Mouse (Mus musculus) frontal cortex, postnatal 14 days (tissue): ENCODE measurements around the gene Cyb561a3.

Experiments used
- DNase-seq, 2 experiments: peaks; one replicate each; pipeline ENCODE4 v3.0.0; 2022; ENCODE audit warnings: low spot score in 2 of 2

Gene Cyb561a3

DNA sequence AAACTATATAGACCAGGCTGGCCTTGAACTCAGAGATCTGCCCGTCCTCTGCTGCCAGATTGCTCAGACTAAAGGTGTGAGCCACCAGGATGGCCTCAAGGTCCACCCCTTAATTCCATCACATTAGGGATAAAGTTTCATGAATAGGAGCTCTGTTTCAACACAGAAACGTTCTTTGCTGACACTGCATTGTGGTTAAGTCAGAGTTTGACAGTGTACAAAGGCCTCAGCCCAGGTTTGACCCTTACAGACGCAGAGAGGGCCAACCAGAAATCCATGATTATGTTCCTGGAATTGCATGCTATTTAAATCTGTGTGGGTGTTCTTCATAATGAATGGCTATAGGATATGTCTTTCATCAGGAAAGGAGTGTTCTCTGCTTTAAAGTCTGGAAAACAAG, 13.3 kb downstream of the Cyb561a3 start:
- DNase-seq = no peak

DNA sequence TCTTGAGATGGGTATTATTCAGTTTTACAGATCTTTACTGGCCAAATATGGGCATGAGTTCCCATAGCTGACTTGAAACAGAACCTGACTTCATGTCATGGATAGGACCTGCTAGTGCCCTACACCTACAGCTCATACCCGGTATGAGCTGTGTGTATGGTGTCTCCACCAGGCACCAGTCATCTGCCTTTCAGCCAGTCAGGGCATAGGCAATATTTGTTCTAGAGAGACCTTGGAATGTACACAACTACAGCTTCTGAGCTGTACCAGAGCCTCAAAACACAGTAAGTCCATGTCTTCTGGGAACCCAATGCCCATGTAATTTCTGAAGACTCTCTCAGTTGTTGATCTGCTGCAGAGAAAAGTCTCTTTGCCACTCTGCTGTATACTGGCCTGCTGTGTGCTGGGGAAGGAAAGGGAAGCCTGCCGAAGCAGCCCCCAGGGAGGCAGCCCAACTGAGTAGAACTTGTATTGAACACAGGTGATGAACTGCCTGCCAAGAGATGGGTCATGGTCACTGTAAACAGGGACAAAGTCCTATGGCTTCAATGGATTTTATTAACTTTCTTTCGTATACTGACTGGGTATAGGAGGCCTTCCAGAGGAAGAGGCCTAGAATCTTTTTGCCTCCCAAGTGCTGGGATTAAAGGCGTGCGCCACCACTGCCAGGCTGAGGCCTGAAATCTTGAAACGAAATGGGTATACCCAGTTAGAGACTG, 14.8 kb downstream of the Cyb561a3 start:
- DNase-seq = no peak

DNA sequence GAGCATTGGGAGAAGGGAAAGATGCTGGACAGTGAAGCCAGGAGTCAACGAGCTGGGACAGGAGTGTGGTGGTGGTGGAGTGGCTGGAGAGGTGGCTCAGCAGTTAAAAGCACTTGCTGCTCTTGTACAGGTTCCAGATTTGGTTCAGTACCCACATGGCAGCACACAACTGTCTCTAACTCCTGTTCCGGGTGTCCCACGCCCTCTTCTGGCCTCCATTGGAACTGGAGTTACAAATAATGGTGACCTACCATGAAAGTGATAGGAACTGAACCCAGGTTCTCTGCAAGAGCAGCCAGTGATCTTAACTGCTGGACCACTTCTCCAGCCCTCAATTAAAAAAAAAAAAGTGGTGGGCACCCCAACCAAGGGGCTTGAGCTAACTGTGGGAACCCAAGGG, 21.2 kb downstream of the Cyb561a3 start:
- no peak for DNase-seq

DNA sequence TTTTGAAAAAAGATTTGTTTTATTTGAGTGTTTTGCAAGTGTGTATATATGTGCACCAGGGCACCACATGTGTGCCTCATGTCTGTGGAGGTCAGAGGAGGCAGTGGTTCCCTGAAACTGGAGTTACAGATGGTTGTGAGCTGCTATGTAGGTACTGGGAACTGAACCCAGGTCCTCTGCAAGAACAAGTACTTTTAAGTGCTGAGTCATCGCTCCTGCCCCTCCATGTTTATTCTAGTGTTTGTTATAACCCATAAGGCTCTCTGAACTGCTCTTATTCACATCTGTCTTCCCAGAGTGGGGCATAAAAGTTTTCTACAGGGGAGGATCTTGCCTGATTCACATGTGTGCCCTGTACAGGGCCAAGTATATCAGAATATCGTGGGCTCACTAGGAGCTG, 22.7 kb downstream of the Cyb561a3 start:
- no peak for DNase-seq

DNA sequence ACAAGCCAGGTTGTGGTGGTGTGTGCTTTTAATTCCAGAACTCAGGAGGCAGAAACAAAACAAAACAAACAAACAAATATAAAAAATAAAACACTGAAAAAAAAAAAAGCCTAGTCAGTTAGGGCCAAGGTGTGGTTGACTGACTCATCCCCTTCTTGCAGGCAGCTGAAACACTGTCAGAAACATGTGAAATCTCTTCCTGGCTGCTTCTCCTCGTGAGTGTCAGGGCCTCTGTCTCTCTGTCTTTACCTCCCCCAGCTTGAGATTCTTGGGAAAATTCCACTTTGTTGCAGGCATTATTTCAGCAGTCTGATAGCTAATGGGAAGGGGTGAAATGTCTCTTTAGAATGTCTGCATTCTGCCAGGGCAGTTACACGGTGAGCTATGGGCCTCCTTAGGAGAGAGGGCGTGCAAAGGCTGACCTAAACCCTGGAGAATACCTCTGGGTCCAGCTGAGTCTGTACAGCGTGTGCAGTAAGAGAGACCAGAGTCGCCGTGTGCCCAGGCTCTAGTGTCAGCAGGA, 25.3 kb downstream of the Cyb561a3 start:
- no peak for DNase-seq

DNA sequence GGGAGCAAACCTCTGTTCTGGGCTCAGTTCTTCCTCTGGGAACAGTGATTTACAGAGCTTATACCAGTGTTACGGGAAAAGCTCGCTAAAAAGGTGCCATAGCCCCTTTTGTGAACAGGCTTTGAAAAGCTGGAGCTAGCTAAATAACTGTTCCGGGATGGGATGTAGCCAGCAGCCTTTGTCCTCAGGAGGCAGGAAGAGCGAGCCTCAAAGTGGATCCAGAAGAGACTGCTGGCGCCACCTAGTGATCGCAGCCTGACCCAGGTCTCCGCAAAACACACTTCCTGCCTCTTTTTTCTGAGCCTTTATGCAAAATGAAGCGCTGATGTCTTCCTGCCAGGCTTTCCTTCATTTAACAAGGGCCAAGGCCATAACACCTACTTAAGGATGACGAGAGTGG, 25.8 kb downstream of the Cyb561a3 start:
- DNase-seq = peak; percentile 66 to 80

DNA sequence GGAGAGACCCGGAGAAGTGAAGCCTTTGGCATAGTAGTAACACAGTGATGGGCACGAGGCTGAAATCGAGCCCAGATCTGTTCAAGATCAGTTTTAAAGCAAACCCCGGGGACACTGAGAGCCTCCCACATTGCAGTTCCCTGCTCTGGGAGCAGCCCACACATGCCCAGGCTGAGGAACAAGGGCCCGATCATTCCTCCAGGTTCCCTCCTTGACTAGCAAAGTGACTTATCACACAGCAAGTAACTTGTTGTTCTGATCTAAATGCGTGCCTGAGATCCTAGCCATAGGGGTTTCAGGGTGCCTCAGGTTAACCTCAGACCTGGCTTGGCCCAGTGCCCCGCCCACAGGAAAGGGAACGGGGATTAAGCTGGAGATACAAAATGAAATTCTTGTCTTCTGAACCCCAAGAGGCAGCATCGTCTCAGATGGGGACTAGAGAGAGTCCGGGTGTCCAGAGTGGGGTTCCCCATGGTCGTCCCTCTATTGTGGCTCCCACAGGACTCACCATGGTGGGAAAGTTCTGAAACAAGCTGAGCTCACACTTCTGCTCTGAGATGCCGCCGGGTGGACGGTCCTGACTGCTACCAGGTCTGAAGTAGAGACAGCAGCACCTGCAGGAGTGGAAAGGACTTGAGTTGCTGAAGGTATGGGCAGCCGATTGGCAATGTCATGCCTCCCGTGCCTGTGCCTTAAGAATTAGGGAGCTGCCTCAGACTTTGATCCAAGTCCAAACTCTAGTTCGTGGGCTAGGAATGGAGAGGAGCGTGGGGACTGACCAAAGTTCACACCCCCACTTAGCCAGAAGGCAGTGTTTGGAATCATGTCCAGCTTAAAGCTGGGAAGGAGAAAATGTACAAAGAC, 26.9 kb downstream of the Cyb561a3 start:
- no peak for DNase-seq

DNA sequence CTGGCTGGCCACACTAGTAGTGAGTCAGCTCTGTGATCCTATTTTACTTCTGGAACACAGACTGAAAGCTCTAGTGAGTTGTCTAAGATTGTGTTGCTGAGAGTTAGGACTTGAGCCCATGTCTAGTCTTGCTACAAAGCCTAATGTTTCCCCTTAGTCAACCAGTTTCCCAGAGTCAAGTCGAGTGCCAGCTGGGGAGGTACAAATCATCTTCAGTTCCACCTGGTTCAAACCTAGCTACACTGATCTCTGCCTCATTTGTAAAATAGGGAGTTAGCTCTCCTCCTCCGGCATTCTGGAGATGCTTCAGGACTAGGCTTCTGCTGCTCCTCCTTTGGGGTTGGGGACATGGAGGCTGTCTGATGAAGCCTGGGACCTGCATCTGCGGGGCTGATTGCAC, 27.6 kb downstream of the Cyb561a3 start:
- DNase-seq = no peak

DNA sequence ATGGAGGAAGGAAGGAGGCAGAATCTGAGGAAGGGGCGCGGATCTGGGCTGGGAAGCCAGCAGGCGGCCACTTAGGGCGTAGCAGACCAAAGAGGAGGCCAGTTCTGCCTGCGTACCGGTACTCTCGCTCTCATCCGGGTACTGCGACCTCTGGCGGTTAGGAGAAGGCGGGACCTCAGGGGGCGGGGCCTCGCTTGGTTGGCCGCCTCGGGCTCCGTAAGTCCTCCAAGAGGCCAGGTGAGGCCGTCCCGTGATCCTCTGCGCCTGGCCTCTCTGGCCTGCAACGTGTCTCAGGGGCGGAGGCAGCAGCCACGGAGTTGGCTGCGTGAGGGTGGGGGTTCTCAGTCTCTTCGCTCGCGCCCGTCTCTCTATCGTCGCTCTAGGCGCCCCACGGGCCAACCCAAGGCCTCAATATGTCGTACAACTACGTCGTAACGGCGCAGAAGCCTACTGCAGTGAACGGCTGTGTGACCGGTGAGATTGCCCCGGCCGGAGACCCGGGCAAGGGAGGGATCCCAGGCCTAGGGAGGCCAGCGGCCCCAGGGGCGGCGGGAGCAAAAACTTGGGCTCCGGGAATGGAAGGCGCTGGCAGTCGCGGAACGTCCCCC, 28.4 kb downstream of the Cyb561a3 start, which contains the start of the genes Ddb1 and Tkfc:
TSS of gene Ddb1 (plus strand) at position 35 of the 608 bp plus-strand sequence.
TSS of gene Tkfc (minus strand) at position 362 of the 608 bp plus-strand sequence.
- peak; percentile 97 to 99 for DNase-seq

DNA sequence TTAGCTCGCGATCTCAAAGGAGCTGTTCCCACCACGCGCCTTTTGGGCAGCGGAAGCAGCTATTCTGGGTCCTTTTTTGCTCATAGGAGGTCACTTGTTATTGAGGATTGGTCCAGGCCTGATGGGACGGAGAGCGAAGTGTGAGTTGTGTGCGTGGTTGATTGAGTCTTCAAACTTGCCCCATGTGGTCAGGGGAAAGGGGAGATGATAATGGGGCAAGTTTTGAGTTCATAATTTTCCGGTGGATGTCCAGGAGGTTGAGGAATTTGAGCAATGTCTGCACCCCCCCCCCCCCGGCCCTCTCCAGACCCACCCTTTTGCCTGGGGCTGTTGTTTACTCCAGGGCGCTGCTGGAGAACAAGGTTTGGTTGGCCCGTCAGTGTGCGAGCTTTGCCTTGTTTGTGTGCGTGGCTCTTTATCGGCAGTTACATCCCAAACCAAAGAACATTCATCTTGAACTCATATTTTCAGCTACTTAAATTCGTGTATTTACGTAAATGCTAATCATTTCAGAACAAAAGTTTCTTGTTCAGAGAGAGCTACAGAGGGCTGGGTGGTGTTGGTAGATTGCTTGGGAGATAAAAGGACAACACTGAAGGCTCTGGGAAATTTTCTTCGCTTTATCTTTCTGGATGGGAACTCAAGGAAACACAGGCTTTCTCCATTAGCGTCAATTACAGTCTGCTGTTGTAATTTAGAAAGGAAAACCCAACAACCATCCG, 29.1 kb downstream of the Cyb561a3 start:
- no peak for DNase-seq

DNA sequence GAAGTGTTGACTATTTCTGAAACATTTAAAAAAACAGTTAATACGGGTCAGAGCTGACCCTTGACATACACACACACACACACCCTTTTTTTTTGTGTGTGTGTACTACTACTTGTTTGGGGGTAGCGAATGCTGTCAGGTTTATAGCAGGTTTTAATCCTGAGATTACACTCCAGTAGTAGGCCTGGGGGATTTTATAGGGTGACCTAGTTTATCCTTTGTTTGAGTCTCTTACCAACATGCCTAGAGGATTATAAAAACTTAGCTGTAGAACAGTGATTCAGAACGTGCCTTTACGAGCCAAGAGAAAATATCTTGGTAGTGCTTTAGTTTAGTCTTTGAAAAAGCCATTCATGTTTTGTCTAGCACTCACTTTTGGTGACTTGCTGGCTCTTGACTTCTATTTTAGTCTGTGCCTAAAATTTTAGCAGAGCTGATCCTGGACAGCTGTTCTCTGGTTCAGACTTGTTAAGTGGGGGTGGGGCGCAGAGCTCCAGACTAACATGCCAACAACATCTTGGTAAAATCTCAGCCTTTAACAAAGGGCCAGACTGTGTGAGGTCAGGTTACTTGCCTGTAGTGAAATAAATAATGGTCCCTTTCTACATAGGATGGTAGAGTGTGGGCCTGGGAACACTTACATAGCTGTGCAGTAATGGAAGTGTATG, 31.7 kb downstream of the Cyb561a3 start:
- no peak for DNase-seq

DNA sequence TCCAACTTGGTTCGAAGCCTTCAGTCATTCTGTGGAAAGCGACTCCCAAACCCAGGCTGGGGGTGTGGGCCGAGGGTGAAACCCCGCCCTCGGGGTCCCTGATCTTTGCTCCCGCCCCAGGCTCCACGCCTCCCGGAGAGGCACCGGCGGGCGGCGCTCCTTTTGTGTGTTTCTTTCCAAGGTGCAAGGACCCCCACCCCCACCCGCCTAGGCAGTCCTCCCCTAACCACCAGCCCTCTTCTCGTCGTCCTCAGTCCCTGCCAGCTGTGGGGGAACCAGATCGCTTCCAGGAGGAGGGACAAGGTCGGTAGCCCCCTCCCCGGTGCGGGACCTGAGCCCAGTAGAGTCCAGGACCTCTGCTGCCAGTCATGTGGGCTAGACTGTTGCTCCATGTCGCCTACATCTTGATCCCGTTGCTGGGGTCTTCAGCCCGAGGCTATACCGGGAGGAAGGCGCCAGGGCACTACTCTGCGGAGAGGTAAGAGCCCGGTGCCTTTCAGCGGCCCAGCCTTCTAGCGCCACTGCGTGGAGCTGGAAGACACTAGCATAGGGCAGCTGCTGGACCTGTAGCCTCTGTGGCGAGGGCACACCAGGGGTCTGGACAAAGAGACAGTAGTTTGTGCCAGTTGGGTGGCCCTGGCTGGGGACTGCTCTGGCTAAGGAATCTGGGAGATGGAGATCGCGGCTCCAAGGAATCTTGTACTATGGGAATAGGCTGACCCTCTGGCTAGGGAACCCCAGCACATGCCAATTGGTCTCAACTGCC, 57.3 kb downstream of the Cyb561a3 start, which contains the start of gene Vwce:
TSS of gene Vwce (plus strand) at position 108 of the 766 bp plus-strand sequence.
- DNase-seq = peak in 1 of 2 experiments; percentile 25

DNA sequence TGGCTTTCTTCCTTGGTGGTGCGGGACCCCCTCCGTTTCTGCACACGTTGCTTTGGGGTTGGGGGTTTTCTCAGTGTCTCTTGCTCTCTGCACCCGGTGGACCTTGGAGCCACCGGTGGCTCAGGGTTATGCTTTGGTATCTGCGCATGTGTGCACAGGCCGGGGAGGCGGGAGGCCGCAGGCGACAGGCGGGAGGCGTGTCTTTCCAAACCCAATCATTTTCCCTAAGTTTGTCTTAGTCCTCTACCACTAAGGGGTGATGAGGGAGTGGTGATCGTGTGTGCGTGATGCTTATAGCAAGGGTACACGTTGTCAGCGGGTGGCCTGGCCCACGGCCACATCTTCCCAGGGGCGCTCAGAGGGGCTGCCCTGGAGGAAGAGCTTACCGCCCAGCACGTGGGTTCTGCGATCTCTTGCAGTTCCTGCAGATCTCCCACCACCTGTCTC, 57.9 kb downstream of the Cyb561a3 start:
- DNase-seq = peak; percentile 38 to 51

DNA sequence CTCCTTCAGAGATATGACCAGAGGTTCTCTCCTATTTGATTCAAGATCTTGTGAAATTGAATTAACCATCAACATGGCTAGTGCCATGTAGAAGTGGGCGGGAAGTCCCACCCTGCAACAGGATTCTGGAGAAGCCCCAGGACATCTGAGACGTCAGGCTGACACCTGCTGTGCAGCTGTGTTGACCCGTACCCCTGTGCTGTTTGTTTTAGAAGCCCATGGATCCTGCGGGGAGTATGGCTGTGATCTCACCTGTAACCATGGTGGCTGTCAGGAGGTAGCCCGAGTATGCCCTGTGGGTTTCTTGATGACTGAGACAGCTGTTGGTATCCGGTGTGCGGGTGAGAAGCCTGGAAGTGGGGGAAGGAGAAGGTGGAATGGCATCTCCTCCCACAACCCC, 60.9 kb downstream of the Cyb561a3 start:
- no peak for DNase-seq

DNA sequence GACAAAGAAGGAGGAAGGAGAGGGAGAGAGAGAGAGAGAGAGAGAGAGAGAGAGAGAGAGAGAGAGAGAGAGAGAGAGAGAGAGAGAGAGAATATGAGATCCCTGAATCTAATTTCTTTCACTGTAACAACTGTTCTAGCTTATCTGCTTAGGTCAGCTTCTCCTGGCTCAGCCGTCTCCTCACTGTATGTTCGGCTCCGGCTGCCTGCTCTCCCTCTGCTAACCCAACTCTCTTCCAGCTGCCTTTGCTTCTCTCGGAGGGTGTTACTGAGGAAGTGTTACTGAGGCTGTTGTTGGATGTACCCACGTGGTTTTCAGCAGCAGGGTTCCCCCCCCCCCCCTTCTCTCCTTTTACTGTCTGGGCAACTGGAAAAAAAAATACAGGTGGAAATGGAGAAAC, 63.1 kb downstream of the Cyb561a3 start:
- DNase-seq = no peak

DNA sequence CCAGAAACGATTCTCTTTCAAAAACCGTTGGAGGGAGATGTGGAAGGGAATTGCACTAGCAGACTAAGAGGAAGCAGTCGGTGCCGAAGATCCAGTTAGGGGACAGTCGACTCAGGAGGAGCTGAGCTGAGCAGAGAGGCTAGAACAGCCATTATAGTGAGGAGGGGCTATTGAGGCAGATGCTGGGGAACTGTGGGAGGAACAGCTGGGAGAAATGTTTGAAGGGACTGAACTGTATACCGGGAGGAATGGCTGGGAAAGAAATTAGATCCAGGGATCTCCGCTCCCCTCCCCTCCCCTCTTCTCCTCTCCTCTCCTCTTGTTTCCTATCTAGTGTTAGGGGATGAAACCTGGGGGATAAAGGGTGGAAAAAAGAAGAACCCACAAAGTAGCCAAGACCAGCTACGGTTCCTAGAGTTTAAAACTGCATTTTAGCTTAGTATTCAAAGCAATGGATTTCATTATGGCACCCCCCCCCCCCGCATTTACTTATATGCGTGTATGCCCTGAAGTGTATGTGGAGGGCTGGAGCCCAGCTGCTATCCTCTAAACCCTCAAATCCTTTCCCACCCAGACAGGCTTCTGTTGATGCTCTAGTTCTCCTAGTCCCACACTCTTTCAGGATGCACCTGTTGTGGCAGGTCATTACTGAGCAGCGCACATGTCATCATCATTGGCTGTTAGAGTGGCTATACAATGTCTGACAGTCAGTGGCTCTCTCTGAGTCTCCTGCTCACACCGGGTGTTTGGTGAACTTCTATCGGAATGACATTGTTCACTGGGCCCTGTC, 63.8 kb downstream of the Cyb561a3 start:
- DNase-seq = no peak
